Comparison of ENCODE assay signal across 8 mouse cellular contexts in genomic region chr7:80197371-80197770, GRCm38 (mm10). TPM values are rescaled to one million over a fixed set of nuclear protein-coding genes. Genes with fewer than 3 reads are reported as not detected.
A peak's percentile ranks its signal among the peaks of the same experiment; 100 is the strongest.
DNase-seq lines count a peak whose midpoint lies in the region; ATAC-seq and TF ChIP-seq lines count a peak whose summit lies in the region.

No protein-coding gene starts in this region.

- TF ChIP-seq POLR2A in kidney, adult 2 months (IDR thresholded peaks at IDR 0.05; ENCODE audit: low read depth, low read length) = no peak

- H3K4me1 ChIP-seq in kidney, adult 2 months (ENCODE audit: control insufficient read depth, insufficient read depth, low read length) = peaks cover 35% of the 10 kb centered on the region
- H3K4me1 ChIP-seq in heart, embryonic 16.5 days (ENCODE audit: control insufficient read depth, insufficient read depth, low read length) = peaks cover 30% of the 10 kb centered on the region
- H3K4me1 ChIP-seq in midbrain, embryonic 10.5 days = peaks cover 77% of the 10 kb centered on the region

- H3K27ac ChIP-seq in kidney, adult 2 months (ENCODE audit: insufficient read depth, low read depth, low read length) = peak overlapping the region; percentile 61
- peak overlapping the region; percentile 84 for H3K27ac ChIP-seq in heart, embryonic 16.5 days (ENCODE audit: low read length)
- H3K27ac ChIP-seq in midbrain, embryonic 10.5 days (replicated peaks) = peak overlapping the region; percentile 91

- ATAC-seq in heart, embryonic 16.5 days (replicated peaks; ENCODE audit: extremely low read depth, insufficient read depth, low FRiP score) = no peak

- H3K9ac ChIP-seq in heart, embryonic 16.5 days (ENCODE audit: low read length) = no peak overlapping the region

- peak overlapping the region; percentile 81 for H3K4me2 ChIP-seq in heart, embryonic 16.5 days (ENCODE audit: low read depth, low read length)

- H3K9me3 ChIP-seq in heart, embryonic 16.5 days (replicated peaks; ENCODE audit: control insufficient read depth, low read length) = no peaks in the 10 kb centered on the region
- H3K9me3 ChIP-seq in midbrain, embryonic 10.5 days (replicated peaks) = no peaks in the 10 kb centered on the region

- WGBS in kidney, adult 2 months = 32% methylated on average over 4 of the region's 4 CpGs
- 28% methylated on average over 4 of the region's 4 CpGs for WGBS in heart, embryonic 16.5 days
- WGBS in midbrain, embryonic 10.5 days = 18% methylated on average over 4 of the region's 4 CpGs

- no peak for TF ChIP-seq CTCF in kidney, adult 2 months (conservative IDR thresholded peaks at IDR 0.05; ENCODE audit: insufficient read depth, insufficient read length, low read depth, low read length)

- no peaks in the 10 kb centered on the region for H3K36me3 ChIP-seq in kidney, adult 2 months (ENCODE audit: control insufficient read depth, insufficient read depth, low read length)
- no peaks in the 10 kb centered on the region for H3K36me3 ChIP-seq in heart, embryonic 16.5 days (ENCODE audit: control insufficient read depth, insufficient read depth)
- H3K36me3 ChIP-seq in midbrain, embryonic 10.5 days = peaks cover 14% of the 10 kb centered on the region; the same call in 1 of the 2 replicates

- H3K4me3 ChIP-seq in kidney, adult 2 months (ENCODE audit: insufficient read depth, low read depth, low read length) = no peak overlapping the region
- H3K4me3 ChIP-seq in heart, embryonic 16.5 days (ENCODE audit: low read length) = no peak overlapping the region; the same call in 1 of the 2 replicates
- peak overlapping the region; percentile 77 for H3K4me3 ChIP-seq in midbrain, embryonic 10.5 days

- no peaks in the 10 kb centered on the region for H3K27me3 ChIP-seq in kidney, adult 2 months (replicated peaks; ENCODE audit: control insufficient read depth, insufficient read depth, low read length)
- no peaks in the 10 kb centered on the region for H3K27me3 ChIP-seq in heart, embryonic 16.5 days (ENCODE audit: control insufficient read depth, insufficient read depth, low read length)
- H3K27me3 ChIP-seq in midbrain, embryonic 10.5 days (ENCODE audit: low read depth, poor library complexity, severe bottlenecking) = no peaks in the 10 kb centered on the region

- peak; percentile 23 for DNase-seq in kidney, adult 2 months
- no peak for DNase-seq in kidney, postnatal 10 days
- DNase-seq in R1 (ENCODE audit: low read depth, low spot score) = peak; percentile 44
- no peak for DNase-seq in midbrain, embryonic 10.5 days (ENCODE audit: low spot score)
- no peak for DNase-seq in right cerebral cortex, postnatal 25 days
- DNase-seq in layer of hippocampus, postnatal 10 days (ENCODE audit: low spot score in 2 of 2) = no peak
- no peak for DNase-seq in lung, postnatal 14 days

RNA-seq across cellular contexts. Expression of gene Sema4b, which starts 10.7 kb away (rescaled TPM):
- 24.4 and 26.3 TPM in 2 replicates for polyA plus RNA-seq in kidney, adult 2 months (2012; rRNA removed)
- 12.1 and 14.4 TPM in 2 replicates for polyA plus RNA-seq in heart, embryonic 16.5 days (2015; fragmentation: Nextera tagmentation; extraction: Ambion mirVana)
- 12.6 and 16.5 TPM in 2 replicates for polyA plus RNA-seq in midbrain, embryonic 10.5 days (2016; fragmentation: Nextera tagmentation; extraction: Ambion mirVana)
- total RNA-seq in layer of hippocampus, postnatal 10 days (2021) = 10 to 100 TPM; 30.4 to 30.7 TPM

RNA-seq across cellular contexts. Expression of gene Cib1, which starts 35.2 kb away (rescaled TPM):
- 333 and 344 TPM in 2 replicates for polyA plus RNA-seq in kidney, adult 2 months (2012; rRNA removed)
- 65.6 and 65.9 TPM in 2 replicates for polyA plus RNA-seq in heart, embryonic 16.5 days (2015; fragmentation: Nextera tagmentation; extraction: Ambion mirVana)
- polyA plus RNA-seq in midbrain, embryonic 10.5 days (2016; fragmentation: Nextera tagmentation; extraction: Ambion mirVana) = 63.3 and 77.6 TPM in 2 replicates
- total RNA-seq in layer of hippocampus, postnatal 10 days (2021) = 10 to 100 TPM; 23.4 to 24.3 TPM

RNA-seq across cellular contexts. Expression of gene Gdpgp1, which starts 35.3 kb away (rescaled TPM):
- 2.4 and 2.6 TPM in 2 replicates for polyA plus RNA-seq in kidney, adult 2 months (2012; rRNA removed)
- polyA plus RNA-seq in heart, embryonic 16.5 days (2015; fragmentation: Nextera tagmentation; extraction: Ambion mirVana) = 3.2 and 4.2 TPM in 2 replicates
- polyA plus RNA-seq in midbrain, embryonic 10.5 days (2016; fragmentation: Nextera tagmentation; extraction: Ambion mirVana) = 5.6 and 6.3 TPM in 2 replicates
- 1 to 10 TPM; 6.4 to 6.7 TPM for total RNA-seq in layer of hippocampus, postnatal 10 days (2021)

RNA-seq across cellular contexts. Expression of gene Ttll13, which starts 48.8 kb away (rescaled TPM):
- polyA plus RNA-seq in kidney, adult 2 months (2012; rRNA removed) = 1.4 and 1.7 TPM in 2 replicates
- 0.60 and 1.2 TPM in 2 replicates for polyA plus RNA-seq in heart, embryonic 16.5 days (2015; fragmentation: Nextera tagmentation; extraction: Ambion mirVana)
- polyA plus RNA-seq in midbrain, embryonic 10.5 days (2016; fragmentation: Nextera tagmentation; extraction: Ambion mirVana) = 0.68 and 0.94 TPM in 2 replicates
- total RNA-seq in layer of hippocampus, postnatal 10 days (2021) = 1 to 10 TPM; 1.4 to 1.5 TPM

Comparison
In these comparisons a context has a peak if more than half of its experiments do, and no peak if none do; other contexts are left out.
1. DNase-seq: peak in kidney, adult 2 months (single experiment) and R1 (single experiment); none in kidney, postnatal 10 days (single experiment), midbrain, embryonic 10.5 days (single experiment), right cerebral cortex, postnatal 25 days (single experiment), layer of hippocampus, postnatal 10 days (0 of 2) and lung, postnatal 14 days (single experiment).
2. Peak in every context shown above with its lines, with median percentiles within 50 percentile points of each other: H3K27ac ChIP-seq.